22 mouse cellular contexts compared by ENCODE assay signal in genomic region chr3:25844686-25845462, GRCm38 (mm10).
DNase-seq lines count a peak whose midpoint lies in the region; ATAC-seq and TF ChIP-seq lines count a peak whose summit lies in the region.
"Had no signal": no experiment of that assay in that cellular context is flagged by ENCODE, and none has a peak within 500 bp of the region (broad histone marks: within the 10 kb centered on the region; RNA-seq: fewer than 3 reads in every experiment).

No protein-coding gene starts in this region.

- H3K36me3 ChIP-seq in hindbrain, postnatal 0 days (ENCODE audit: insufficient read depth, low read length), result no peaks in the 10 kb centered on the region
- H3K36me3 ChIP-seq in hindbrain, embryonic 12.5 days, result no peaks in the 10 kb centered on the region
- H3K36me3 ChIP-seq in midbrain, postnatal 0 days (ENCODE audit: insufficient read depth, low read length), result no peaks in the 10 kb centered on the region
- H3K36me3 ChIP-seq in midbrain, embryonic 15.5 days (replicated peaks), result no peaks in the 10 kb centered on the region
- H3K36me3 ChIP-seq: embryonic facial prominence, embryonic 13.5 days; forebrain, embryonic 12.5 days; heart, embryonic 10.5 days; limb, embryonic 15.5 days; stomach, embryonic 15.5 days had no signal

- no peak overlapping the region for H3K4me3 ChIP-seq in hindbrain, postnatal 0 days (ENCODE audit: low read length)
- H3K4me3 ChIP-seq in hindbrain, embryonic 12.5 days, result no peak overlapping the region
- H3K4me3 ChIP-seq in midbrain, postnatal 0 days (ENCODE audit: low read depth, low read length), result no peak overlapping the region
- H3K4me3 ChIP-seq in midbrain, embryonic 15.5 days, result no peak overlapping the region
- H3K4me3 ChIP-seq: embryonic facial prominence, embryonic 13.5 days; erythroblast, embryonic 14.5 days; forebrain, embryonic 12.5 days; heart, embryonic 10.5 days; limb, embryonic 15.5 days; stomach, embryonic 15.5 days had no signal

- H3K4me1 ChIP-seq in hindbrain, postnatal 0 days (ENCODE audit: insufficient read depth, low read length), result no peaks in the 10 kb centered on the region
- no peaks in the 10 kb centered on the region for H3K4me1 ChIP-seq in hindbrain, embryonic 12.5 days
- H3K4me1 ChIP-seq in midbrain, postnatal 0 days (ENCODE audit: insufficient read depth, low read length), result no peaks in the 10 kb centered on the region
- no peaks in the 10 kb centered on the region for H3K4me1 ChIP-seq in midbrain, embryonic 15.5 days
- H3K4me1 ChIP-seq: embryonic facial prominence, embryonic 13.5 days; forebrain, embryonic 12.5 days; heart, embryonic 10.5 days; limb, embryonic 15.5 days; stomach, embryonic 15.5 days had no signal

- H3K4me2 ChIP-seq in hindbrain, postnatal 0 days (ENCODE audit: low read depth, low read length), result no peak overlapping the region
- no peak overlapping the region for H3K4me2 ChIP-seq in hindbrain, embryonic 12.5 days (replicated peaks)
- H3K4me2 ChIP-seq in midbrain, postnatal 0 days (ENCODE audit: low read depth, low read length, poor library complexity, severe bottlenecking), result no peak overlapping the region
- no peak overlapping the region for H3K4me2 ChIP-seq in midbrain, embryonic 15.5 days
- H3K4me2 ChIP-seq: embryonic facial prominence, embryonic 13.5 days; forebrain, embryonic 12.5 days; limb, embryonic 15.5 days; lung, embryonic 14.5 days; stomach, embryonic 15.5 days had no signal

- no peaks in the 10 kb centered on the region for H3K9me3 ChIP-seq in hindbrain, postnatal 0 days (ENCODE audit: low read length)
- no peaks in the 10 kb centered on the region for H3K9me3 ChIP-seq in hindbrain, embryonic 12.5 days (replicated peaks)
- H3K9me3 ChIP-seq in midbrain, postnatal 0 days (ENCODE audit: low read length), result no peaks in the 10 kb centered on the region
- no peaks in the 10 kb centered on the region for H3K9me3 ChIP-seq in midbrain, embryonic 15.5 days
- H3K9me3 ChIP-seq: embryonic facial prominence, embryonic 13.5 days; forebrain, embryonic 12.5 days; heart, embryonic 10.5 days; limb, embryonic 15.5 days; stomach, embryonic 15.5 days had no signal

- H3K9ac ChIP-seq in hindbrain, postnatal 0 days (replicated peaks; ENCODE audit: low read length), result no peak overlapping the region
- H3K9ac ChIP-seq in hindbrain, embryonic 12.5 days, result no peak overlapping the region
- no peak overlapping the region for H3K9ac ChIP-seq in midbrain, postnatal 0 days (replicated peaks; ENCODE audit: low read length, poor library complexity, severe bottlenecking)
- no peak overlapping the region for H3K9ac ChIP-seq in midbrain, embryonic 15.5 days
- H3K9ac ChIP-seq: embryonic facial prominence, embryonic 13.5 days; forebrain, embryonic 12.5 days; limb, embryonic 15.5 days; liver, embryonic 14.5 days; lung, embryonic 14.5 days; stomach, embryonic 15.5 days had no signal

- DNase-seq in hindbrain, postnatal 0 days (ENCODE audit: low spot score), result peak; percentile 70
- DNase-seq in midbrain, postnatal 0 days (ENCODE audit: low spot score), result peak; percentile 73
- peak; percentile 47 to 58 for DNase-seq in cerebellum, postnatal 10 days
- no peak for DNase-seq in thymus, postnatal 10 days (ENCODE audit: low spot score in 2 of 2)
- DNase-seq in neural tube, embryonic 10.5 days (ENCODE audit: extremely low spot score, low spot score), result no peak
- DNase-seq: adrenal gland, postnatal 14 days; kidney, adult 18-20 months; kidney, postnatal 25 days; lung, embryonic 14.5 days; lung, postnatal 36 days; thymus, postnatal 36 days had no signal

- TF ChIP-seq CTCF in hindbrain, postnatal 0 days (IDR thresholded peaks at IDR 0.05; ENCODE audit: low read depth), result no peak
- no peak for TF ChIP-seq CTCF in midbrain, postnatal 0 days (IDR thresholded peaks at IDR 0.05)

- H3K27ac ChIP-seq in hindbrain, postnatal 0 days, result 0 out of 2 replicates have a peak overlapping the region, but pooled peaks have one; percentile 15
- H3K27ac ChIP-seq in hindbrain, embryonic 12.5 days, result no peak overlapping the region
- H3K27ac ChIP-seq in midbrain, postnatal 0 days (ENCODE audit: low read depth, low read length), result no peak overlapping the region
- H3K27ac ChIP-seq in midbrain, embryonic 15.5 days, result no peak overlapping the region
- H3K27ac ChIP-seq: embryonic facial prominence, embryonic 13.5 days; forebrain, embryonic 12.5 days; heart, embryonic 10.5 days; limb, embryonic 15.5 days; liver, embryonic 14.5 days; stomach, embryonic 15.5 days had no signal

- H3K27me3 ChIP-seq in hindbrain, postnatal 0 days (ENCODE audit: insufficient read depth, low read length), result no peaks in the 10 kb centered on the region
- H3K27me3 ChIP-seq in hindbrain, embryonic 12.5 days, result no peaks in the 10 kb centered on the region
- no peaks in the 10 kb centered on the region for H3K27me3 ChIP-seq in midbrain, postnatal 0 days (ENCODE audit: insufficient read depth, low read length)
- no peaks in the 10 kb centered on the region for H3K27me3 ChIP-seq in midbrain, embryonic 15.5 days (replicated peaks)
- H3K27me3 ChIP-seq: embryonic facial prominence, embryonic 13.5 days; forebrain, embryonic 12.5 days; limb, embryonic 15.5 days; stomach, embryonic 15.5 days had no signal

- peak; percentile 85 for ATAC-seq in hindbrain, postnatal 0 days
- ATAC-seq in hindbrain, embryonic 12.5 days (ENCODE audit: low FRiP score), result no peak
- ATAC-seq in midbrain, postnatal 0 days (ENCODE audit: low FRiP score), result peak; percentile 66; the same call in 1 of the 2 replicates
- no peak for ATAC-seq in midbrain, embryonic 15.5 days (replicated peaks)
- ATAC-seq: activated CD4-positive, CD25-positive, alpha-beta regulatory T cell, adult 4 months; inflammation-experienced regulatory T-cells, adult 6 months had no signal

- WGBS in hindbrain, postnatal 0 days, result 69% methylated on average over 7 of the region's 7 CpGs
- WGBS in hindbrain, embryonic 12.5 days, result 89% methylated on average over 7 of the region's 7 CpGs
- 82% methylated on average over 7 of the region's 7 CpGs for WGBS in midbrain, postnatal 0 days
- WGBS in midbrain, embryonic 15.5 days, result 83% methylated on average over 7 of the region's 7 CpGs

Comparison
In these comparisons a context has a peak if more than half of its experiments do, and no peak if none do; other contexts are left out.
1. ATAC-seq: peak in hindbrain, postnatal 0 days (single experiment) and midbrain, postnatal 0 days (single experiment); none in hindbrain, embryonic 12.5 days (single experiment) and midbrain, embryonic 15.5 days (single experiment).
2. DNase-seq: peak in hindbrain, postnatal 0 days (single experiment), midbrain, postnatal 0 days (single experiment) and cerebellum, postnatal 10 days (2 of 2); none in thymus, postnatal 10 days (0 of 2) and neural tube, embryonic 10.5 days (single experiment).